Mouse (Mus musculus) embryonic facial prominence, embryonic 14.5 days (tissue): ENCODE measurements around the gene Tex19.1. TPM values are rescaled to one million over a fixed set of nuclear protein-coding genes. Genes with fewer than 3 reads are reported as not detected.
"Not testable (repeated sequence)": the region's sequence is repeated elsewhere in the genome, so short reads cannot be mapped to it uniquely, and the experiment has no call there.

Experiments
- ATAC-seq: fragments of 200-750 bp; cut with Nextera tagmentation; 2 replicates; pipeline ENCODE4 v1.8.0; 2017; ENCODE audit warnings: low read depth, moderate number of reproducible peaks, moderate TSS enrichment
- DNase-seq: peaks from one replicate; pipeline ENCODE4 v3.0.0-alpha.2; 2015; ENCODE audit warnings: low spot score
- H3K27ac ChIP-seq: fragments of 300-500 bp; sonication (generic); replicated peaks from 2 replicates; pipeline ENCODE4 v1.5.1; 2014; ENCODE audit warnings: low read depth, mild to moderate bottlenecking, low read length, moderate library complexity
- H3K27me3 ChIP-seq: fragments of 300-500 bp; sonication (generic); replicated peaks from 2 replicates; pipeline ENCODE4 v1.6.1; 2014; ENCODE audit warnings: low read length; ENCODE audit not compliant: control insufficient read depth, insufficient read depth
- H3K36me3 ChIP-seq: fragments of 300-500 bp; sonication (generic); 2 replicates; pipeline ENCODE4 v1.6.1; 2014; ENCODE audit warnings: low read length, mixed read lengths; ENCODE audit not compliant: control insufficient read depth, insufficient read depth
- H3K4me1 ChIP-seq: fragments of 300-500 bp; sonication (generic); 2 replicates; pipeline ENCODE4 v1.6.1; 2014; ENCODE audit warnings: antibody characterized with exemption, low read length; ENCODE audit not compliant: control insufficient read depth, insufficient read depth
- H3K4me2 ChIP-seq: fragments of 300-500 bp; sonication (generic); 2 replicates; pipeline ENCODE4 v1.6.1; 2014; ENCODE audit warnings: low read depth, mild to moderate bottlenecking, low read length, moderate library complexity, mixed read lengths
- H3K4me3 ChIP-seq: fragments of 300-500 bp; sonication (generic); 2 replicates; pipeline ENCODE4 v1.5.1; 2014; ENCODE audit warnings: low read depth, mild to moderate bottlenecking, low read length
- H3K9ac ChIP-seq: fragments of 300-500 bp; sonication (generic); 2 replicates; pipeline ENCODE4 v1.6.1; 2014; ENCODE audit warnings: low read depth, mild to moderate bottlenecking, low read length, moderate library complexity, mixed read lengths
- H3K9me3 ChIP-seq: fragments of 300-500 bp; sonication (generic); 2 replicates; pipeline ENCODE4 v1.6.1; 2016; ENCODE audit warnings: low read length; ENCODE audit not compliant: control insufficient read depth
- WGBS: fragments of 180-500 bp; shearing (Covaris S2); extraction: QIAGEN DNeasy Blood & Tissue Kit; methylation state at CpG from one replicate; pipeline ENCODE4 v1.1.7; 2014; 5-methylcytosine and 5-hydroxymethylcytosine counted together
- polyA plus RNA-seq: library from polyadenylated mRNA; unstranded; fragments of >200 nt; fragmentation: Nextera tagmentation; extraction: Ambion mirVana; gene quantifications from 2 replicates; pipeline ENCODE4 v1.2.1, GENCODE M21; 2014

Gene Tex19.1
- polyA plus RNA-seq = not detected in 2 replicates

DNA sequence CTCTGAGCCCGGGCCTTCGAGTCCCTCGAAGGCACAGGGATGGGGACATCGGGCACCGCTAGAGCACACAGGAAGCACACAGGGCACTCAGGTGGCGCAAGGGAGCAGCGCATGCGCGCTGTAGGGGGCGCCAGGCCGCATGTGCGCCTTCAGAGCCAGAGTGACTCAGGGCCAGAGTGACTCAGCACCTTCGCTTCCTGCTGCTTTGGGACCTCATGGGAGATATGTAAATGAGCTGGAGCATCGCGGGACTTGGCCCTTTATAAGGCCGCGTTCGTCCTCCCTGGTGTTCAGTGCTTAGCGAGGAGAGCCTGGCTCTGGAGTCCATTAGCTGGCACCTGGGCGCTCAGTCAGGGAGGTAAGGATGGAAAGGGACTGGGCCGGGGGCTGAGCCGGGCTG, at the start of gene Tex19.1:
Gene Tex19.1 (plus strand): TSS at position 279 of the 400 bp plus-strand sequence.
- Histone ChIP-seq H3K9ac (no peak within 1 kb of the TSS), H3K4me3 (no peak within 1 kb of the TSS), H3K4me1 (no peaks in the 10 kb centered on the region), H3K9me3 (no peaks in the 10 kb centered on the region), H3K27me3 (no peaks in the 10 kb centered on the region), H3K27ac (no peak within 1 kb of the TSS), H3K4me2 (no peak within 1 kb of the TSS), H3K36me3 (no peaks in the 10 kb centered on the region)
- no peak for DNase-seq
- 89% methylated on average over 22 of the region's 22 CpGs for WGBS
- no peak for ATAC-seq

DNA sequence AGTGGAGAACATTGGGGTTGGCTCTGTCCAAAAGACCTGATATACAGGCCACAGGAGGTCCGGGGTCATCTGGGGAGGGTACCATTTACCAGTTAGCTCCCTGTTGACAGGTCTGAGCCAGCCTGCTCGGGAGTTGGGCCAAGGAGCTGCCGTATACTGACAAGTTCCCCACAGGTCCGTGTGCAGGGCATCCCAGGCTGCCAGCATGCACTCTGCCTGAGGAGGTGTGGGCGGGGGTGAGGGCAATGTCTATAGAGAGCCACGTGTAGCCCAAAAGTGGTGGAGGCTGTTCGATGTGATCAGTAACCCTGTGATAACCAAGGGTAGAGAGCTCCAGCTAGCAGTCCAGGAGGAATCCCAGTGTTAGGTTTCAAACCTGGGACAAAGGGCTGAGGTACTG, 46.2 kb upstream of the Tex19.1 start:
- H3K9me3 ChIP-seq = no peaks in the 10 kb centered on the region
- DNase-seq = no peak
- no peaks in the 10 kb centered on the region for H3K36me3 ChIP-seq
- no peaks in the 10 kb centered on the region for H3K4me1 ChIP-seq
- no peaks in the 10 kb centered on the region for H3K27me3 ChIP-seq
- no peak overlapping the region for H3K4me2 ChIP-seq
- no peak overlapping the region for H3K27ac ChIP-seq
- 67% methylated on average over 7 of the region's 7 CpGs for WGBS
- H3K9ac ChIP-seq = no peak overlapping the region
- ATAC-seq = no peak
- H3K4me3 ChIP-seq = no peak overlapping the region

DNA sequence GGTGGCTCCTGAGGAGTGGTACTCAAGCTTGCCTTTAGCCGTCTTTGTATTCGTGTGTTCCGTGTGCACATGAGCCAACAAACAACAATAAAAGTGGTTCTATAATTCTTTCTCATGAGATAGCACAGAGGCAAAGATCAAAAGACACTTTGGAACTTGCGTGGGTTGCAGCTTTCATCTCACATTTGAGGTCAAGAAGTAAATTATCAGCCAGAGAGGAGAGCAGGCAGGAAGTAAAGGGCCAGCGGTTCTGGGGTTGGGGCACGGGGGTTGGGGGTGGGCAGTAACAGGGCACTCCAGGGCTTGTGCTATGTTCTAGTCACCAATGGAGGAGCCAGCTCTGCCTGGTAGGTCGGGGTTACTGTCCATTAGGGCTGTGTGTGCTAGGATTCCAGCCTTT, 45.3 kb upstream of the Tex19.1 start:
- no peak overlapping the region for H3K4me2 ChIP-seq
- H3K4me3 ChIP-seq = no peak overlapping the region
- H3K36me3 ChIP-seq = no peaks in the 10 kb centered on the region
- no peak overlapping the region for H3K9ac ChIP-seq
- DNase-seq (no peak), ATAC-seq (no peak)
- H3K9me3 ChIP-seq = no peaks in the 10 kb centered on the region
- no peak overlapping the region for H3K27ac ChIP-seq
- 60% methylated on average over 7 of the region's 7 CpGs for WGBS
- H3K4me1 ChIP-seq = no peaks in the 10 kb centered on the region
- no peaks in the 10 kb centered on the region for H3K27me3 ChIP-seq

DNA sequence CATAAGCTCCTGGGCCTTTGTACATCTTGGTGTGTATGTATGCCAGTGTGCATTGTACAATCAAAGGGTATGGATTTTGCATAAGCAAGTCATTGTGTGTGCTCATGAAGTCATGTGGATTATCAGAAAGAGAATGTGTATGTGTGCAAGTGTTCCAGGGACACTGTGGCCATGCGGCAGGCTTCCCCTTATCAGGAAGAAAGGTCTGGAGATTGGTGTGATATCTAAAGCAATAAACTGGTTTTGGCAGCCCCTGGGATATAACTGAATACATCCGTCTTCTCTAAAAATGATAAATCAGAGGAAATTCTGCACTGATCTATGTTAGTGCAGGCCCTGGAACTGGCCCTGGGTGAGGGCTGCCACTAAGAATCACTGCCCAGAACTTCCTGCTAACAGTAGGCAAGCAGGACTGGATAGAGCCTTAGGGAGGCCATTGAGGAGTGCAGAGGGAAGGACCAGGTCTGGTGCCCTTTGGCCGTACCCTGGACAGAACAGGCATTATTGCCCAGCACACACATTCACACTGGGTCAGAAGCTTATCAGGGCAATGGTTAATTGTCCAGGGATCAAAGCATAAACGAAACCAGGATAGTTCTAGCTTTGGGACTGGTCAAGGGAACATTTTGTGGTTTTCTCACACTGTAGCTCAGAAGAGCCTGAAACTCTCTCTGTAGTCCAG, 44.7 kb upstream of the Tex19.1 start:
- Histone ChIP-seq H3K27me3 (no peaks in the 10 kb centered on the region), H3K9me3 (no peaks in the 10 kb centered on the region), H3K4me3 (no peak overlapping the region), H3K27ac (no peak overlapping the region), H3K9ac (no peak overlapping the region), H3K36me3 (no peaks in the 10 kb centered on the region), H3K4me1 (no peaks in the 10 kb centered on the region), H3K4me2 (no peak overlapping the region)
- 85% methylated on average over 4 of the region's 4 CpGs for WGBS
- DNase-seq = no peak
- no peak for ATAC-seq

DNA sequence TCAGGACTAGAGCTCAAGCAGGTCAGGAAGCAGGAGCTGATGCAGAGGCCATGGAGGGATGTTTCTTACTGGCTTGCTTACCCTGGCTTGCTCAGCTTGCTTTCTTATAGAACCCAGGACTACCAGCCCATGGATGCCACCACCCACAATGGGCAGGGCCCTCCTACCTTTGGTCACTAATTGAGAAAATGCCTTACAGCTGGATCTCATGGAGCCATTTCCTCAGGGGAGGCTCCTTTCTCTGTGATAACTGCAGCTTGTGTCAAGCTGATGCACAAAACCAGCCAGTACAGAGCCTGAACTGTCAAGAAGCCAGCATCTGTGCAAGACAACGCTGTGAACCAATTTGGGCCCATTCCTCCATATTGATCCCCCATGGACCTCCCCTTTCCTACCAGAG, 38.7 kb upstream of the Tex19.1 start:
- not testable (repeated sequence) for H3K27ac ChIP-seq, H3K27me3 ChIP-seq, H3K4me3 ChIP-seq, H3K4me1 ChIP-seq, H3K9me3 ChIP-seq, ATAC-seq, H3K36me3 ChIP-seq, H3K4me2 ChIP-seq, H3K9ac ChIP-seq, DNase-seq
- WGBS = 67% methylated on average over 1 of the region's 1 CpGs

DNA sequence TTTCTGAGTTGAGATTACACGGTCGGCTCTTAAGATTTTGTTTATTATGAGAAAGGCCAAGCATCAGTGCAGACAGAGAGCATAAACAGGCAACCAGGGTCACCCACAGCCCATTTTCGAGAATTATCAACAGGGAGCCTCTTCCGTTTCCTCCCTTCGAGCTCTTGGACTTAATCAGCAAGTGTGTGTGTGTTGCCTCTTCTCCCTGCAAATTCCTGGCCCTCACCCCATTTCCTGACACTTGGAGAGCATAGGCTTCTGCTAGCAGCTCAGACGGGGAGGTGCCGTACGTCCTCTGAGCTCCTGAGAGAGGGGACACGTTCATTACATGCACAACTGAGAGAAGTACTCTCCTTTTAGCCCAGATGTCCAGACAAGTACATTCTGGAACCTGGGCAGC, 37.9 kb upstream of the Tex19.1 start:
- 65% methylated on average over 9 of the region's 9 CpGs for whole genome bisulfite sequencing
- no peaks in the 10 kb centered on the region for H3K36me3 ChIP-seq
- no peak overlapping the region for H3K9ac ChIP-seq
- DNase-seq (peak; percentile 20), ATAC-seq (no peak)
- H3K4me2 ChIP-seq = no peak overlapping the region
- H3K27ac ChIP-seq = no peak overlapping the region
- H3K4me3 ChIP-seq = no peak overlapping the region
- H3K9me3 ChIP-seq = no peaks in the 10 kb centered on the region
- no peaks in the 10 kb centered on the region for H3K27me3 ChIP-seq
- no peaks in the 10 kb centered on the region for H3K4me1 ChIP-seq

DNA sequence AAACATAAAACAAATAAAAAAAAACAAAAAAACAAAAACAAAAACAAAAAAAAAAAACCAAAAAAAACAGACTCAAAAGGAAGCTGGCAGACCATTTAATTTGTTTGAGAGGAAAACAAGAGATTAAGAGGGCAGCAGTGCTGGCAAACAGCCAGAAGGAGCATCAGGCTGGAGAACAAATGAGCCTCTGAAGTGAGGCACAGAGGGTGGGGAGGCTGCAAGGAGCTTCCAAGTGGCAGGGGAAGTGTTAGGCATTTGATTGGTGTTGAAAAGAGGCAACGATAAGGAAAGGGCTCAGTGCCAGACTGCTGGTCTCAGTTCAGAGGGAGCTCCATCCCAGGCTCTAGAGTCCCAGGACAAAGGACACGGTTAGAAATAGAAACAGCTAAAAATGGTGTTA, 36.0 kb upstream of the Tex19.1 start:
- H3K27ac ChIP-seq = no peak overlapping the region
- peak; percentile 84 for DNase-seq
- ATAC-seq = peak; percentile 50; the same call in 1 of the 2 replicates
- no peaks in the 10 kb centered on the region for H3K27me3 ChIP-seq
- no peak overlapping the region for H3K4me3 ChIP-seq
- H3K36me3 ChIP-seq = no peaks in the 10 kb centered on the region
- H3K9me3 ChIP-seq = no peaks in the 10 kb centered on the region
- WGBS = 20% methylated on average over 2 of the region's 2 CpGs
- no peaks in the 10 kb centered on the region for H3K4me1 ChIP-seq
- no peak overlapping the region for H3K4me2 ChIP-seq
- no peak overlapping the region for H3K9ac ChIP-seq

DNA sequence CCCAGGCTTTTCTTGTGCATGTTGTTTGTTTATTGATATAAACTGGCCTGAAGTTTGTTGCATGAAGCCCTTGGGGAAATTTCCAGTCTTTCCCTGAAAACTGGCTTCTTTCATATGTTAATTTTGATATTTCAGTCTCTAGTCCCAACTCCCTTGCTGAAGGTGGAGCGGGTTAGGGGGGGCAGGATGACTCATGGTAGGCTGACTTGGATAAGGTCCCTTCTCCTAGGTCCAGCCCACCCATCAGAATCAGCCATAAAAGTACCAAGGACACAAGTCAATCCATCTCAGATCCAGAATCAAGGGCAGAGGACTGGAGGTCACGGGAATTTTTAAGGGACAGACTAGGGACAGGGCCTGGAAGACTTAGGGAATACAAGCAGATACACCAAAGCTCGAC, 34.9 kb upstream of the Tex19.1 start:
- Histone ChIP-seq H3K36me3 (no peaks in the 10 kb centered on the region), H3K27ac (no peak overlapping the region), H3K9ac (no peak overlapping the region), H3K27me3 (no peaks in the 10 kb centered on the region), H3K4me1 (no peaks in the 10 kb centered on the region), H3K9me3 (no peaks in the 10 kb centered on the region), H3K4me3 (no peak overlapping the region), H3K4me2 (no peak overlapping the region)
- no peak for DNase-seq
- no peak for ATAC-seq
- WGBS = 88% methylated on average over 3 of the region's 3 CpGs

DNA sequence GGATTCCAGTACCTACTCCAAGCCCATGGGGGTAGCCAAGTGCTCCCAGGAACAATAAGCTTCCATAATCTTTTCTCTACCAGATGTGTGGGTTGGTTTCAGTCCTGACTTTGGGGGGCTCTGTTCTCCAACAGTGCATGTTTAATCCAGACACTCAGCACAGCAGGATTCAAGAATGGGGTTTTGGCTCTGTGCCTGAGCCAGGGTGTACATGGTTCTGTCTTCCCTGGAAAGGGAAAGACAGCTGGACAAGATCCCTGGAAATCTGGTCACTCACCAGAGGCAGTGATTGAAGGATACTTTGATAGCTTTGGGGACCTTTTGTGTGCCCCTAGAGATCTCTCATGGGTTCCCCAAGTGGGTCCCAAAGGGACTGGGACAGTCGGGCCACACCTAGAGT, 34.3 kb upstream of the Tex19.1 start:
- WGBS = 80% methylated on average over 1 of the region's 1 CpGs
- no peak overlapping the region for H3K4me3 ChIP-seq
- H3K4me2 ChIP-seq = no peak overlapping the region
- H3K4me1 ChIP-seq = no peaks in the 10 kb centered on the region
- no peaks in the 10 kb centered on the region for H3K27me3 ChIP-seq
- peak; percentile 33 for DNase-seq
- H3K9me3 ChIP-seq = no peaks in the 10 kb centered on the region
- H3K36me3 ChIP-seq = no peaks in the 10 kb centered on the region
- ATAC-seq = no peak
- no peak overlapping the region for H3K27ac ChIP-seq
- no peak overlapping the region for H3K9ac ChIP-seq
